ENCODE assay signal across 8 mouse cellular contexts in the genomic region with DNA sequence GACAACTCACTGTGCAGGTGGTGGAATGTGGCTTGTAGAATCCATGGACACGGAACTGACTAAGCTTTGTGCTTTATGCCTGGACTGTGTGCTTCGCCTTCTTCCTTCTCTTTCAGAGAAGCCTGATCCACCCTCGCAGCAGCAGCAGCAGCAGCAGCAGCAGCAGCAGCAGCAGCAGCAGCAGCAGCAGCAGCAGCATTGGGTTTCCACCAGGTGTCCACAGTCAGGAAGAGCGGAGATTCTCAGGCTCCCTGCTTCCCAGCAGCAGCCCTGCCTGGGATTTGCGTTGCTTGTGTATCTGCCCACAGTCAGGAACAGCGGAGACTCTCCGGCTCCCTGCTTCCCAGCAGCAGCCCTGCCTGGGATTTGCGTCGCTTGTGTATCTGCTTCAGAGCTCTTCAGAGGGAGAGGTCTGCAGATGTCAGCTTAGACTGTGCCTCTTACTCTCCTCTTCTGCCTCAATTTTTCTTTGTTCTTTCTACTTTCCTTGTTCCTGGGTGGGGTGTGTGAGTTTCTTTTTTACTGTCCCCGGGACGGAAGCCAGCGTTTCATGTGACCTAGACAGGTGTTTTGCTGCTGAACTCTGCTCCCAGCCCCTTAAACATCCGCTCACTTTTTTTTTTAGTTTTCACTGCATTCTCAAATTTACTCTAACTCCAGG.
DNase-seq lines count a peak whose midpoint lies in the region; ATAC-seq and TF ChIP-seq lines count a peak whose summit lies in the region.
"Had no signal": no experiment of that assay in that cellular context is flagged by ENCODE, and none has a peak within 500 bp of the region (broad histone marks: within the 10 kb centered on the region; RNA-seq: fewer than 3 reads in every experiment).

No protein-coding gene starts in this region.

- no peak overlapping the region; the same call in 1 of the 2 replicates for H3K27ac ChIP-seq in embryonic facial prominence, embryonic 10.5 days (replicated peaks)
- H3K27ac ChIP-seq in intestine, postnatal 0 days (ENCODE audit: low read depth, low read length): peak overlapping the region; percentile 93
- H3K27ac ChIP-seq in olfactory bulb, adult 2 months (ENCODE audit: insufficient read depth, low read depth, low read length): no peak overlapping the region; the same call in 1 of the 2 replicates

- peak overlapping the region; percentile 70 for H3K4me2 ChIP-seq in intestine, postnatal 0 days (replicated peaks; ENCODE audit: low read depth)

- no peaks in the 10 kb centered on the region for H3K9me3 ChIP-seq in embryonic facial prominence, embryonic 10.5 days
- no peaks in the 10 kb centered on the region for H3K9me3 ChIP-seq in intestine, postnatal 0 days (ENCODE audit: control insufficient read depth)

- peak; percentile 81 for ATAC-seq in intestine, postnatal 0 days

- H3K27me3 ChIP-seq in embryonic facial prominence, embryonic 10.5 days (replicated peaks; ENCODE audit: low read depth, poor library complexity, severe bottlenecking): peaks cover 25% of the 10 kb centered on the region
- no peaks in the 10 kb centered on the region for H3K27me3 ChIP-seq in intestine, postnatal 0 days (replicated peaks; ENCODE audit: control insufficient read depth, insufficient read depth, low read length)

- DNase-seq in right cerebral cortex, adult 2 months (ENCODE audit: low spot score in 2 of 2): peak; percentile 6 to 13
- DNase-seq in right cerebral cortex, adult 18-20 months: no peak
- DNase-seq in embryonic facial prominence, embryonic 10.5 days (ENCODE audit: low spot score): peak; percentile 43
- DNase-seq in cerebellum, postnatal 14 days: no peak
- no peak for DNase-seq in layer of hippocampus, adult 8-10 months (ENCODE audit: low spot score in 2 of 2)

- peak overlapping the region; percentile 42 for H3K4me3 ChIP-seq in embryonic facial prominence, embryonic 10.5 days
- H3K4me3 ChIP-seq in intestine, postnatal 0 days (ENCODE audit: low read depth, low read length): peak overlapping the region; percentile 34
- H3K4me3 ChIP-seq in olfactory bulb, adult 2 months (ENCODE audit: insufficient read depth, low read depth, low read length): peak overlapping the region; percentile 5; the same call in 1 of the 2 replicates
- H3K4me3 ChIP-seq: erythroblast, embryonic 14.5 days had no signal

- peak overlapping the region; percentile 64 for H3K9ac ChIP-seq in intestine, postnatal 0 days (ENCODE audit: low read depth, low read length)

- TF ChIP-seq CTCF in intestine, postnatal 0 days (IDR thresholded peaks at IDR 0.05; ENCODE audit: low read depth): peak; percentile 53
- TF ChIP-seq CTCF in olfactory bulb, adult 2 months (IDR thresholded peaks at IDR 0.05; ENCODE audit: insufficient read depth, low read depth, low read length): no peak

- H3K36me3 ChIP-seq in embryonic facial prominence, embryonic 10.5 days (replicated peaks): no peaks in the 10 kb centered on the region
- H3K36me3 ChIP-seq in intestine, postnatal 0 days (ENCODE audit: control insufficient read depth, insufficient read depth): no peaks in the 10 kb centered on the region

- 19% methylated on average over 13 of the region's 13 CpGs for WGBS in embryonic facial prominence, embryonic 10.5 days
- 11% methylated on average over 13 of the region's 13 CpGs for WGBS in intestine, postnatal 0 days
- WGBS in olfactory bulb, adult 2 months: 14% methylated on average over 13 of the region's 13 CpGs

- peaks cover 14% of the 10 kb centered on the region for H3K4me1 ChIP-seq in embryonic facial prominence, embryonic 10.5 days
- H3K4me1 ChIP-seq in intestine, postnatal 0 days (replicated peaks; ENCODE audit: control insufficient read depth, insufficient read depth, low read length): peaks cover 8% of the 10 kb centered on the region
- H3K4me1 ChIP-seq in olfactory bulb, adult 2 months (ENCODE audit: control insufficient read depth, insufficient read depth, low read length): 0 out of 2 replicates have a peak, but pooled peaks cover 2% of the 10 kb centered on the region

- no peak for TF ChIP-seq POLR2A in olfactory bulb, adult 2 months (IDR thresholded peaks at IDR 0.05; ENCODE audit: insufficient read depth, low read depth, low read length)

Comparison
In these comparisons a context has a peak if more than half of its experiments do, and no peak if none do; other contexts are left out.
1. DNase-seq: peak in right cerebral cortex, adult 2 months (2 of 2) and embryonic facial prominence, embryonic 10.5 days (single experiment); none in right cerebral cortex, adult 18-20 months (single experiment), cerebellum, postnatal 14 days (0 of 2) and layer of hippocampus, adult 8-10 months (0 of 2).
2. Peak in every context shown above with its lines, with median percentiles within 50 percentile points of each other: H3K4me3 ChIP-seq.